ENCODE assay signal across 26 mouse cellular contexts in the genomic region with DNA sequence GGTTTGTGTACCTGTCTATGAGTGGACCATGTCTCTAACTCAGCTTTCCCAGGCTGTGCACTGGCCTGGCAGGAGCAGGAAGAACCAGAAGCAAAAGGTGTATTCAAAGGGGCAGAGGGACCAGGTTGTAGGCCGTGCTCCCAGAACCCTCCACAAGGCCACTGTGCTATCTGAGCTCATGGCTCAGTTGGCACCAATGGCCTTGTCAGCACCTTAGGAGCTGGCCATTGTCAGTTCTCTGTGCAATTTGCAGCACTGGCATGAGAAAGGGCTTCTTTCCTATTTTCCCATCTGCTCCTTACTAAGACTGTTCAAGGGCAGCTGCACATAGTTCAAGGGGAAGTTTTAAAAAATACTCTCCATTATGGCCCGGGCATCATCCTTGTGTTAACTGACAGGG. TPM values are rescaled to one million over a fixed set of nuclear protein-coding genes. Genes with fewer than 3 reads are reported as not detected.
DNase-seq lines count a peak whose midpoint lies in the region; ATAC-seq and TF ChIP-seq lines count a peak whose summit lies in the region.
"Had no signal": no experiment of that assay in that cellular context is flagged by ENCODE, and none has a peak within 500 bp of the region (broad histone marks: within the 10 kb centered on the region; RNA-seq: fewer than 3 reads in every experiment).

No protein-coding gene starts in this region.

- peak; percentile 41; the same call in 1 of the 2 replicates for ATAC-seq in heart, embryonic 16.5 days (replicated peaks; ENCODE audit: extremely low read depth, insufficient read depth, low FRiP score)
- ATAC-seq: CD4-positive, CD25-positive, alpha-beta regulatory T cell, adult 4 months; forebrain, embryonic 14.5 days; forebrain, embryonic 16.5 days had no signal

- H3K9me3 ChIP-seq in heart, embryonic 16.5 days (replicated peaks; ENCODE audit: control insufficient read depth, low read length), result no peaks in the 10 kb centered on the region
- no peaks in the 10 kb centered on the region for H3K9me3 ChIP-seq in ES-E14 (ENCODE audit: control insufficient read depth, insufficient read depth, low read depth, low read length)
- H3K9me3 ChIP-seq: embryonic facial prominence, embryonic 13.5 days; embryonic facial prominence, embryonic 15.5 days; forebrain, embryonic 10.5 days; forebrain, embryonic 12.5 days had no signal

- H3K36me3 ChIP-seq in heart, embryonic 16.5 days (ENCODE audit: control insufficient read depth, insufficient read depth), result no peaks in the 10 kb centered on the region
- no peaks in the 10 kb centered on the region for H3K36me3 ChIP-seq in ES-E14 (ENCODE audit: control insufficient read depth, insufficient read depth, low read length, poor library complexity, severe bottlenecking)
- H3K36me3 ChIP-seq: embryonic facial prominence, embryonic 13.5 days; embryonic facial prominence, embryonic 15.5 days; forebrain, embryonic 10.5 days; forebrain, embryonic 12.5 days had no signal

- H3K4me2 ChIP-seq in heart, embryonic 16.5 days (ENCODE audit: low read depth, low read length), result no peak overlapping the region
- H3K4me2 ChIP-seq: embryonic facial prominence, embryonic 13.5 days; embryonic facial prominence, embryonic 15.5 days; forebrain, embryonic 12.5 days had no signal

- intact Hi-C loops in heart, postnatal 10 days (cut with DNase I), result no loop called here
- intact Hi-C loops in heart, postnatal 36 days (cut with DNase I), result no loop called here

- H3K9ac ChIP-seq in heart, embryonic 16.5 days (ENCODE audit: low read length), result no peak overlapping the region
- H3K9ac ChIP-seq in ES-E14 (ENCODE audit: insufficient read depth, low read depth, low read length, poor library complexity, severe bottlenecking), result no peak overlapping the region
- H3K9ac ChIP-seq: embryonic facial prominence, embryonic 13.5 days; embryonic facial prominence, embryonic 15.5 days; forebrain, embryonic 12.5 days had no signal

- H3K27me3 ChIP-seq in heart, embryonic 16.5 days (ENCODE audit: control insufficient read depth, insufficient read depth, low read length), result 0 out of 2 replicates have a peak, but pooled peaks cover 5% of the 10 kb centered on the region
- H3K27me3 ChIP-seq: embryonic facial prominence, embryonic 13.5 days; embryonic facial prominence, embryonic 15.5 days had no signal

- 40% methylated on average over 2 of the region's 2 CpGs for WGBS in heart, embryonic 16.5 days

- in situ Hi-C loops in ES-E14 (cut with MboI; ENCODE audit: low sequenced_read_pairs in 2 of 2, unreplicated experiment in 2 of 2), result no loop called here

- no peak overlapping the region for H3K27ac ChIP-seq in heart, embryonic 16.5 days (ENCODE audit: low read length)
- peak overlapping the region; percentile 60; the same call in 1 of the 2 replicates for H3K27ac ChIP-seq in ES-E14 (ENCODE audit: insufficient read depth, low read depth, low read length, poor library complexity, severe bottlenecking)
- H3K27ac ChIP-seq: embryonic facial prominence, embryonic 13.5 days; embryonic facial prominence, embryonic 15.5 days; forebrain, embryonic 10.5 days; forebrain, embryonic 12.5 days had no signal

- no peaks in the 10 kb centered on the region for H3K4me1 ChIP-seq in heart, embryonic 16.5 days (ENCODE audit: control insufficient read depth, insufficient read depth, low read length)
- H3K4me1 ChIP-seq in ES-E14 (ENCODE audit: control insufficient read depth in 2 of 2, insufficient read depth in 2 of 2, low read length in 2 of 2, poor library complexity in 1 of 2), result no peaks in the 10 kb centered on the region
- H3K4me1 ChIP-seq: embryonic facial prominence, embryonic 13.5 days had no signal

- no peak overlapping the region for H3K4me3 ChIP-seq in heart, embryonic 16.5 days (ENCODE audit: low read length)
- H3K4me3 ChIP-seq in ES-E14 (ENCODE audit: insufficient read depth in 1 of 2, low read depth in 1 of 2, low read length in 2 of 2, poor library complexity in 1 of 2, severe bottlenecking in 1 of 2), result no peak overlapping the region
- H3K4me3 ChIP-seq: embryonic facial prominence, embryonic 13.5 days; embryonic facial prominence, embryonic 15.5 days; erythroblast, embryonic 14.5 days; forebrain, embryonic 10.5 days; forebrain, embryonic 12.5 days had no signal

- DNase-seq in heart, adult 11 months, result peak; percentile 87
- DNase-seq in heart, adult 8-10 months (ENCODE audit: low spot score), result no peak
- DNase-seq in heart, adult 9 months (ENCODE audit: low spot score in 2 of 2), result no peak
- peak; percentile 41 to 44 for DNase-seq in heart, postnatal 10 days
- DNase-seq in heart, postnatal 36 days, result no peak
- DNase-seq in ES-E14 (ENCODE audit: low read depth, low spot score), result no peak
- no peak for DNase-seq in cerebellum, postnatal 14 days
- DNase-seq: adrenal gland, adult 2 months; adrenal gland, postnatal 10 days; adrenal gland, postnatal 36 days; B cell, adult 2 months; cerebellum, adult 11-12 months; cerebellum, adult 2 months; cerebellum, adult 9-10 months; cerebellum, postnatal 10 days; cerebellum, postnatal 36 days; embryo, embryonic 11 days had no signal

TF ChIP-seq in ES-E14, 5 proteins besides CTCF, POLR2A, EP300 and RAD21:
- TF ChIP-seq HCFC1 (IDR thresholded peaks at IDR 0.05; ENCODE audit: borderline replicate concordance, insufficient read depth, low read length) (no peak), ZNF384 (IDR thresholded peaks at IDR 0.05; ENCODE audit: low read depth, low read length) (no peak), ZC3H11A (IDR thresholded peaks at IDR 0.05; ENCODE audit: borderline replicate concordance, low read depth, low read length) (no peak), CHD2 (IDR thresholded peaks at IDR 0.05; ENCODE audit: low read depth, low read length) (no peak), MAFK (IDR thresholded peaks at IDR 0.05; ENCODE audit: insufficient read depth, low read depth, low read length) (no peak)

RNA-seq across cellular contexts. Expression of a gene that starts 20.6 kb away (rescaled TPM):
- total RNA-seq in heart, adult 8-10 months (2022), result 10 to 100 TPM; 22.2 to 28.1 (median 23.1) TPM
- 28.2 and 32.4 TPM in 2 replicates for polyA plus RNA-seq in heart, embryonic 16.5 days (2015; fragmentation: Nextera tagmentation; extraction: Ambion mirVana)
- 10 to 100 TPM; 31.6 to 33.5 TPM for total RNA-seq in heart, postnatal 10 days (2021)
- 10 to 100 TPM; 21.3 to 25.6 TPM for total RNA-seq in heart, postnatal 36 days (2021)
- total RNA-seq in ES-E14 (2012; rRNA removed), result 15.4 and 21.7 TPM in 2 replicates

Comparison
In these comparisons a context has a peak if more than half of its experiments do, and no peak if none do; other contexts are left out.
1. DNase-seq: peak in heart, adult 11 months (single experiment) and heart, postnatal 10 days (2 of 2); none in heart, adult 8-10 months (single experiment), heart, adult 9 months (0 of 2), heart, postnatal 36 days (0 of 2), ES-E14 (single experiment) and cerebellum, postnatal 14 days (0 of 2).